Mouse (Mus musculus) myocyte (in vitro differentiated cells): ENCODE results near the gene Ntan1.
"Not testable (repeated sequence)": the region's sequence is repeated elsewhere in the genome, so short reads cannot be mapped to it uniquely, and the experiment has no call there.

ENCODE experiments used
- CEBPB ChIP-seq: IDR thresholded peaks from 2 replicates; pipeline ENCODE4 v1.6.1; 2011; ENCODE audit warnings: mild to moderate bottlenecking, moderate library complexity; ENCODE audit not compliant: poor library complexity, insufficient read depth, severe bottlenecking
- MAX ChIP-seq: IDR thresholded peaks from one replicate; pipeline ENCODE4 v1.6.1; 2011; ENCODE audit warnings: low read depth, mild to moderate bottlenecking, control low read depth
- POLR2A ChIP-seq: IDR thresholded peaks from one replicate; pipeline ENCODE4 v1.6.1; 2011; ENCODE audit warnings: low read depth, mild to moderate bottlenecking, control low read depth, moderate library complexity; ENCODE audit not compliant: insufficient read length
- REST ChIP-seq: IDR thresholded peaks from one replicate; pipeline ENCODE4 v1.6.1; 2011; ENCODE audit warnings: mild to moderate bottlenecking, control low read depth, moderate library complexity; ENCODE audit not compliant: insufficient read depth, insufficient read length
- SRF ChIP-seq: IDR thresholded peaks from one replicate; pipeline ENCODE4 v1.6.1; 2011; ENCODE audit warnings: low read depth; ENCODE audit not compliant: control insufficient read depth, insufficient read length
- TCF12 ChIP-seq: IDR thresholded peaks from one replicate; pipeline ENCODE4 v1.6.1; 2011; ENCODE audit warnings: mild to moderate bottlenecking, control low read depth; ENCODE audit not compliant: poor library complexity, insufficient read depth, severe bottlenecking
- USF1 ChIP-seq: IDR thresholded peaks from one replicate; pipeline ENCODE4 v1.6.1; 2011; ENCODE audit warnings: low read depth, mild to moderate bottlenecking, control low read depth, moderate library complexity

DNA sequence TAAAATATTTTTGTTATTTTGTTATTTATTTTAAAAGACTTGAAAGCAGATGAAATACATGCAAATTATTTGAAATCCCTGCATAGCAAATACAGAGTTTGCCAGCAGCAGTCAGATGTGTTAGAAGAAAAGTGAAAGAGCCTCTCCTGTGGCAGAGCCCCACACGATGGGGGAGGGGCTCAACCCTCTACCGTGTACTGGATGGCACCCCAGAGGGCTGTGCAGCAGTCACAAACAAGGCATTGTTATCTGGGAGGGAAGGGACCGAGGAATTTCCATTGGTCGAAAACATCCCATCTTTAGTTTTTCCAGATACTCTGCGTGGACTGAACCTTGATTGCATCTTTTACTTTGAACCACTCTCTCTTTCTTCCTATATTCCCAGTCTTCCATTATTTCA, 48.8 kb downstream of the Ntan1 start:
- TF ChIP-seq CEBPB, POLR2A, USF1, MAX, TCF12, SRF, REST: not testable (repeated sequence)
